Mouse (Mus musculus) mouse embryonic stem cell (cell line): Measurements from ENCODE around the gene Chpf2.

Experiments used
- in situ Hi-C, 2 experiments: fragments of 300-500 bp; cut with MboI; formaldehyde crosslinking; loops; 1 replicate in 1 of 2; 3 replicates in 1 of 2; pipeline ENCODE4 v1.14.3; 2019 to 2020; ENCODE audit warnings: low sequenced_read_pairs in 2 of 2, low pct_unique_long_range_greater_than_20kb in 1 of 2, mixed read lengths in 1 of 2; ENCODE audit not compliant: unreplicated experiment in 1 of 2

Gene Chpf2

GRCm38 (mm10) chr5:24589511-24590500 is 3.3 kb downstream of the Chpf2 start:
- in situ Hi-C loops, result no loop called here

DNA sequence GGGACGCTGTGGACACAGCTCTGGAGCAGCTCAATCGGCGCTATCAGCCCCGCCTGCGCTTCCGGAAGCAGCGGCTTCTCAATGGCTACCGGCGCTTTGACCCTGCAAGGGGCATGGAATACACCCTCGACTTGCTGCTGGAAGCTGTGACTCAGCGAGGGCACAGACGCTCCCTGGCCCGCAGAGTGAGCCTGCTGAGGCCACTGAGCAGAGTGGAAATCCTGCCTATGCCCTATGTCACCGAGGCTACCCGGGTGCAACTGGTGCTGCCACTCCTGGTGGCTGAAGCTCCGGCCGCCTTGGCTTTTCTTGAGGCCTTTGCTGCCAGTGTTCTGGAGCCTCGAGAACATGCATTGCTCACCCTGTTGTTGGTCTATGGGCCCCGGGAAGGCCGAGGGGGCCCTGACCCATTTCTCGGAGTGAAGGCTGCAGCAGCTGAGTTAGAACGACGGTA is 4.8 kb downstream of the Chpf2 start:
- in situ Hi-C loops, result no loop called here

- in situ Hi-C loops, result no loop called here
These were observed 5.4 kb downstream of the Chpf2 start for GRCm38 (mm10) chr5:24591796-24592470.

- in situ Hi-C loops, result no loop called here
These were observed 6.1 kb downstream of the Chpf2 start for GRCm38 (mm10) chr5:24592471-24593160.

DNA sequence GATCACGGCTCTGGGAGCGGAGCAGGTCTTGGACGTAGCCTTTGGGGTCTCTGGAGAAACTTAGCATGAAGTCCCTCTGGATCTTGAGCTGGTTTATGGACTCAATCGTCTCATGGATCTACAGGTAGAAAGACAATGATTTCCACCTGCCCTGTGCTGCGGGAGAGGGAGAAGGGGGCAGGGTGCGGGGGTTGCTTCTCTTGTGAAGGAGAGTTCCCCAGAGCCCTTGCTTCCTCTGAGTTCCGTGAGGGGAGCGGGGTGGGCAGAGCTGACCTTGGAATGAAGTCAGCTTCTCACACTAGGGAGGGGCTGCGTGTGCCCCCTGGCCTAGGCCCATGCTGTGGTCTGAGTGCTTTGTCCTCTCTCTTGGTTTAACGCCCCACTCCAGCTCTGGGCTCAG is 6.7 kb downstream of the Chpf2 start:
- in situ Hi-C loops, result no loop called here

DNA sequence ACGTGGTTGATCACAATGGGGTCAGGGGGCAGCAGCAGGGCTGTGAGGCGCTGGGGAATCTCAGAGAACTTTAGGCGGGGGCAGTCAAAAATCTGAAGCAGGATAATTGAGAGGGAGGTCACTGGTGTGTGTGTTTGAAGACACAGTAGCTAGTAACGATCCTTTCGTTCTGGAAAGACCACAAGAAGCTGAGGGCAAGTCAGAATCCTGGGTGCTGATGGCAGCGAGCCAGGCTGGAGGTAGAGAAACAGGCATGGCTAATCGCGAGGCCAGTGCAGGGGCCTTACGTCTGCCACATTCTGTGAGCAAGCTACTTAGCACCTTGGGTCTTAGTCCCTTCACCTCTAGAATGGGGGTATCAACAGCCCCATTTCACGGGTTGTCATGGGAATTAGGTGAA is 7.4 kb downstream of the Chpf2 start:
- in situ Hi-C loops, result no loop called here

DNA sequence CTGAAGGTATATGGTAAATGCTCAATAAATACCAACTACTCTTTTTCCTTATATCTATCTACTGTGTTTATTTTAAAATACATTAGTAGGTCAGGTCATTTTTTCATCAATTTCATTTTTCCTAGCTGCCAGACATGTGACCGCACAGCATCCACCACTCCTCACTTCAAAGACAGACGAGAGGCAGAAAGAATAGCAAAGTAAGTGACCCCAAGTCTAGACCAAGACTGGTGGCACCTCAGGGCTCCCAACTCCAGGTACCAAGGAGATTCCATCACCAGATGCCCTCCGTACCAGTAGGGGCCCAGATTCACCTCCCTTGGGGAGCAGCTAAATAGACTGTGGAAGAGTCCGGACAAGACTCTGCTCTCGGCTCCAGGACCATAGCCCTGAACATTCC is 7.8 kb downstream of the Chpf2 start:
- in situ Hi-C loops, result no loop called here

- in situ Hi-C loops, result no loop called here
These were observed 8.7 kb downstream of the Chpf2 start for GRCm38 (mm10) chr5:24595261-24595660.

GRCm38 (mm10) chr5:24595786-24596380 is 9.3 kb downstream of the Chpf2 start:
- in situ Hi-C loops, result no loop called here

- in situ Hi-C loops, result no loop called here
These were observed 10.1 kb downstream of the Chpf2 start for GRCm38 (mm10) chr5:24596519-24597171.

DNA sequence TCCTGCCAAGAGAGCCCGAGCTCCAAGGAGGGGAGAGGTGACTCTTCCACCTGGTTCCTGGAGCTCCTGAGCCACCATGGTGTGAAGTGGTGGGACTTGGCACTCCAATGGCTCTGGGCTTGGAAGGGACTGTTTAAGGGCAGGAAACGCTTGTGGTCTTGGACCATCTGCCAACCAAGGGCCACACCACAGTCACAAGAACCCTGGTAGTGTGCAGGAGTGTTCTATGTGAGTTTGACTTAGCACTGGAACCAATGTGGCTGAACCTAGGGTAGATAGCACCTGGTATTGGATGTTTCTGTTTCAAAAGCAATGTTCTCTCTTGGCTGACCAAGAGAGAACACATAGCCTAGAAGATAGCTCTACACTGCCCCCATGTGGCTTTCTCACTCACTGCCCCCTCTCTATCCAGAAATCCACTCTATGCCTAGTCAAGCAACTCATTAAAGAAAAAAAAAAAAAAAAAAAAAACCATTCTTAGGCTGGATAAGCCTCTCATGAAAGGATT is 10.7 kb downstream of the Chpf2 start:
- in situ Hi-C loops, result no loop called here

DNA sequence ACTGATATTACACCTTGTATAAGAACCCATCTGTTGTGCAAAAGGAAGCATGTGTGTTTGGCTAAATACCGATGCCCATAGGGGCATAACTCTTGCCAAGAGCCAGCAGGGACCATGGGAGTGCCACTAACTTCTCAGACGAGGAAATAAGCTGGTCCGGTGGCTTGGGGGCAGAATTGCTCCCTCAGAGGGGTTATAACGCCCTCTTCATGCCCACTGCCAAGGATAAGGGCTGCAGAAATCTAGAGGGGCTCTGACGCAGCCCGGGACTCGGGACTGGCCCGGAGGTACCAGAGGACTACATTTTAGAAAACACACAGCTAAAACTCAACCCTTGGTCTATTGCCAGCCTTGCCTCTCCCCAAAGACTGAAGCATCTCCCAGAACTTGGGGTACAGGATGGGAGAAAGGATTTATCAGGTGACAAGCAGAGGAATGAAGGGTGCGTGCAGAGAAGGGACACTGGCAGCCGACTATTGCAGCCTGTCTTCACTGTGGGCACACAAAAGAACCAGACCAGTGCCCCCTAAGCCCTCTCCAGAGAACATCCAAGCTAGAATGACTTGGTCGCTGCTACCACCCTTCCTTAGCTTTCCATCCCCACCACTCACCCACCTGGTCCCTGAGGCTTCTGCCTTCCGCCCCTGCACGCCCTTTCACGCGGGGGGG is 11.5 kb downstream of the Chpf2 start:
- in situ Hi-C loops, result no loop called here

- in situ Hi-C loops, result no loop called here
These were observed 12.0 kb downstream of the Chpf2 start for GRCm38 (mm10) chr5:24598570-24599006.

DNA sequence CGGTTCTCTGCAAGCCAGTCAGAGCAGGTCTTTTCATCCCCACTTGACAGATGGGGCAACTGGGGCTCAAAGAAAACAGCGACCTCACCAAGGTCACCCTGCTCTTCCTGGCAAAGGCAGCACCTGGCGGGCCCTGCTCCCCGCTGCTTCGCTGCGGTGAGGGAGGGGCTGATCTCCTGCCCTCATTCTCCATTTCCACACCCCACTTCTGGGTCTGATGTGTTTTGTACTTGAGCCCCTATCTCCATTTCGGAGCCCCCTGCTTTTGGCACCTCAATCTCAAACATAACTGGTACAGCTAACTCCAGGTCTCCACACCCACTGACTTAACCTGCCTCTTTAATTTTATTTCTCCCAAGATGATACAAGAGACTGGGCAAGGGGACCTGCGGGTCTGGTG is 12.6 kb downstream of the Chpf2 start:
- in situ Hi-C loops, result no loop called here

- in situ Hi-C loops, result no loop called here
These were observed 13.7 kb downstream of the Chpf2 start for GRCm38 (mm10) chr5:24600236-24600635.

DNA sequence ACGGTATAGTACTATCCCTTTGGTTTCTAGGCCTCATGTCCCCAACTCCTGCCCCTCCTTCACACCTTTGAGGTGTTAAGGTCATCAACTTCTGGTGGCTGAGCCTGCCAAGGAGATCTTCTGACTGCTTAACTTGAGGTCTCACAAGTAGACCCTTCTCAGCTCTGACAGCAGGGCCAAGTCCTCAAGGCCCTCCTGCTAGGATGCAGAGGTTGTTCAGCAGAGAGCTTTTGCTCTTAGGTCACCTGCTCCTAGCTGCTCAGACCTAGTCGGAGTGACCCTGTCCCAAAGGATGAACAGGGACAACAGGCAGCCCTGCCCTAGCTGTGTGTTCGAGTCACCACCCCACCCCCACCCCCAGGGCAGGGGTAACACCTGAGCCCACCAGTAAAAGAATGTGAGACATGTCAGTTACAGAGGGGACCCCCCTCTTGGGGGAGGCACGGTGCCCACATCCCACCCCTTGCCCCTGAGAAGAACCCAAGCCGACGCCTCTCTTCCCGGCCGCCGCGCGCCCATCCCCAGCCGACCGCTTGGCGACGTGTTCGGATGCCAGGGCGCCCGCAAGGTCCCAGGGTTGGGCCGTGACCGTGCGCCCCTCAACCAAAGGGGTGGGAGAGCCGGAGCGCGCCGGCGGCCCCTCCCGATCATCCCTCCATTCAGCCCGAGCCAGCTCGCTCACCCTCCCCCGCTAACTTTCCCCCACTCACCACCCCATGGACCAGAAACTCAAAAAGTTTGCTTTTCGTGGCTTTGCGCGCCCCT is 14.7 kb downstream of the Chpf2 start:
- in situ Hi-C loops, result no loop called here
